Mouse (Mus musculus) thymus, postnatal 25 days (tissue): Measurements from ENCODE around the gene Man2b2.

Source experiments
- DNase-seq: peaks from one replicate; pipeline ENCODE4 v3.0.0; 2022

Gene Man2b2

GRCm38 (mm10) chr5:36831272-36831671 is 819 bp upstream of the Man2b2 start:
- DNase-seq = no peak

GRCm38 (mm10) chr5:36829098-36829497 is 1.4 kb downstream of the Man2b2 start:
- DNase-seq = no peak

- no peak for DNase-seq
Observed at GRCm38 (mm10) chr5:36822907-36823306, 7.5 kb downstream of the Man2b2 start.

GRCm38 (mm10) chr5:36820142-36820541 is 10.3 kb downstream of the Man2b2 start:
- peak; percentile 49 for DNase-seq

GRCm38 (mm10) chr5:36819742-36820141 is 10.7 kb downstream of the Man2b2 start:
- no peak for DNase-seq

GRCm38 (mm10) chr5:36817738-36818137 is 12.7 kb downstream of the Man2b2 start:
- DNase-seq = no peak

- peak; percentile 15 for DNase-seq
Observed at GRCm38 (mm10) chr5:36814554-36814953, 15.9 kb downstream of the Man2b2 start.

- peak; percentile 55 for DNase-seq
Observed at GRCm38 (mm10) chr5:36811413-36811812, 19.0 kb downstream of the Man2b2 start.

GRCm38 (mm10) chr5:36810634-36811033 is 19.8 kb downstream of the Man2b2 start:
- no peak for DNase-seq

GRCm38 (mm10) chr5:36809123-36809522 is 21.3 kb downstream of the Man2b2 start:
- no peak for DNase-seq

GRCm38 (mm10) chr5:36807106-36807505 is 23.3 kb downstream of the Man2b2 start:
- no peak for DNase-seq

- no peak for DNase-seq
Observed at GRCm38 (mm10) chr5:36797291-36797690, 33.2 kb downstream of the Man2b2 start.

GRCm38 (mm10) chr5:36796296-36797014 is 34.0 kb downstream of the Man2b2 start, which contains the start of gene Mrfap1:
TSS of gene Mrfap1 (minus strand) at chr5:36796772.
- peak; percentile 96 for DNase-seq

- peak; percentile 68 for DNase-seq
Observed at GRCm38 (mm10) chr5:36795647-36796295, 34.7 kb downstream of the Man2b2 start.

- no peak for DNase-seq
Observed at GRCm38 (mm10) chr5:36791861-36792260, 38.6 kb downstream of the Man2b2 start.

- DNase-seq = no peak
Observed at GRCm38 (mm10) chr5:36786052-36786451, 44.4 kb downstream of the Man2b2 start.

GRCm38 (mm10) chr5:36779512-36779911 is 50.9 kb downstream of the Man2b2 start:
- DNase-seq = no peak

- no peak for DNase-seq
Observed at GRCm38 (mm10) chr5:36778901-36779300, 51.6 kb downstream of the Man2b2 start.

- no peak for DNase-seq
Observed at GRCm38 (mm10) chr5:36777186-36777585, 53.3 kb downstream of the Man2b2 start.

- no peak for DNase-seq
Observed at GRCm38 (mm10) chr5:36776021-36776575, 54.4 kb downstream of the Man2b2 start.

GRCm38 (mm10) chr5:36775317-36775716 is 55.1 kb downstream of the Man2b2 start:
- DNase-seq = no peak

- no peak for DNase-seq
Observed at GRCm38 (mm10) chr5:36772586-36772985, 57.9 kb downstream of the Man2b2 start.

GRCm38 (mm10) chr5:36769603-36770002 is 60.9 kb downstream of the Man2b2 start:
- DNase-seq = no peak
